Mouse (Mus musculus) myocyte (in vitro differentiated cells): ENCODE measurements at regions not wholly inside any gene's neighbourhood (a gene's known extent, or its start where the extent isn't known, plus 50 kb on each side); places are given as distances from the start of the nearest gene placed in this dataset.

Experiments used
- CEBPB ChIP-seq: IDR thresholded peaks from 2 replicates; pipeline ENCODE4 v1.6.1; 2011; ENCODE audit warnings: mild to moderate bottlenecking, moderate library complexity; ENCODE audit not compliant: poor library complexity, insufficient read depth, severe bottlenecking
- MAX ChIP-seq: IDR thresholded peaks from one replicate; pipeline ENCODE4 v1.6.1; 2011; ENCODE audit warnings: low read depth, mild to moderate bottlenecking, control low read depth
- MYOD1 ChIP-seq, 3 experiments: IDR thresholded peaks; one replicate each; pipeline ENCODE4 v1.6.1; 2011; ENCODE audit warnings: control low read depth in 2 of 3, low read depth in 2 of 3, mild to moderate bottlenecking in 2 of 3, moderate library complexity in 1 of 3; ENCODE audit not compliant: insufficient read length in 2 of 3, control insufficient read depth in 1 of 3
- POLR2A ChIP-seq: IDR thresholded peaks from one replicate; pipeline ENCODE4 v1.6.1; 2011; ENCODE audit warnings: low read depth, mild to moderate bottlenecking, control low read depth, moderate library complexity; ENCODE audit not compliant: insufficient read length
- SRF ChIP-seq: IDR thresholded peaks from one replicate; pipeline ENCODE4 v1.6.1; 2011; ENCODE audit warnings: low read depth; ENCODE audit not compliant: control insufficient read depth, insufficient read length
- TCF12 ChIP-seq: IDR thresholded peaks from one replicate; pipeline ENCODE4 v1.6.1; 2011; ENCODE audit warnings: mild to moderate bottlenecking, control low read depth; ENCODE audit not compliant: poor library complexity, insufficient read depth, severe bottlenecking
- USF1 ChIP-seq: IDR thresholded peaks from one replicate; pipeline ENCODE4 v1.6.1; 2011; ENCODE audit warnings: low read depth, mild to moderate bottlenecking, control low read depth, moderate library complexity

- TF ChIP-seq POLR2A (no peak), TCF12 (no peak), MAX (no peak), USF1 (no peak), CEBPB (no peak), MYOD1 (IDR thresholded peaks at IDR 0.05; ENCODE audit: control insufficient read depth in 1 of 3, insufficient read length in 2 of 3, low read depth in 2 of 3) (no peak), SRF (no peak)
These were observed 189.8 kb downstream of the Abcc12 start for GRCm38 (mm10) chr8:86390715-86391114.
